Mouse (Mus musculus): Measurements from ENCODE around the gene B4gat1. TPM values are rescaled to one million over a fixed set of nuclear protein-coding genes. Genes with fewer than 3 reads are reported as not detected.
A peak's percentile ranks its signal among the peaks of the same experiment; 100 is the strongest.

B4gat1 gene
- 45.4 and 55.1 TPM in 2 replicates for polyA plus RNA-seq (2014; fragmentation: Nextera tagmentation; extraction: Ambion mirVana)

- H3K27me3 ChIP-seq (replicated peaks; ENCODE audit: control insufficient read depth, insufficient read depth, low read length): no peaks in the 10 kb centered on the region
- peak within 1 kb of the TSS; percentile 86 for H3K27ac ChIP-seq (ENCODE audit: low read depth, low read length)
- H3K9me3 ChIP-seq (replicated peaks; ENCODE audit: control insufficient read depth, low read length): no peaks in the 10 kb centered on the region
- WGBS: 0% methylated on average over 44 of the region's 44 CpGs
- peak; percentile 98 for DNase-seq (ENCODE audit: low spot score)
- peak within 1 kb of the TSS; percentile 92 for H3K9ac ChIP-seq (ENCODE audit: low read length)
- peak within 1 kb of the TSS; percentile 79 for H3K4me3 ChIP-seq (ENCODE audit: low read depth, low read length)
- H3K4me1 ChIP-seq (ENCODE audit: control insufficient read depth, insufficient read depth, low read length): peaks cover 22% of the 10 kb centered on the region
- peak; percentile 94 for ATAC-seq
- peaks cover 7% of the 10 kb centered on the region for H3K36me3 ChIP-seq (ENCODE audit: control insufficient read depth, insufficient read depth, low read length)
- H3K4me2 ChIP-seq (ENCODE audit: low read length): peak within 1 kb of the TSS; percentile 98
Observed at GRCm38 (mm10) chr19:5038709-5039156, at the start of gene B4gat1, which contains the start of gene AC124502.3. Gene B4gat1 (plus strand): TSS chr19:5038826. Gene AC124502.3 (plus strand): TSS chr19:5038891.

- Histone ChIP-seq H3K4me1 (ENCODE audit: control insufficient read depth, insufficient read depth, low read length) (peaks cover 4% of the 10 kb centered on the region), H3K9ac (ENCODE audit: low read length) (peak overlapping the region; percentile 54), H3K9me3 (replicated peaks; ENCODE audit: control insufficient read depth, low read length) (no peaks in the 10 kb centered on the region), H3K4me3 (ENCODE audit: low read depth, low read length) (peak overlapping the region; percentile 32; the same call in 1 of the 2 replicates), H3K36me3 (ENCODE audit: control insufficient read depth, insufficient read depth, low read length) (no peaks in the 10 kb centered on the region), H3K4me2 (ENCODE audit: low read length) (peak overlapping the region; percentile 59), H3K27ac (ENCODE audit: low read depth, low read length) (no peak overlapping the region), H3K27me3 (replicated peaks; ENCODE audit: control insufficient read depth, insufficient read depth, low read length) (peaks cover 27% of the 10 kb centered on the region)
- 6% methylated on average over 13 of the region's 13 CpGs for WGBS
- DNase-seq (ENCODE audit: low spot score) (peak; percentile 79), ATAC-seq (no peak)
Observed at GRCm38 (mm10) chr19:4989013-4989412, 49.6 kb upstream of the B4gat1 start.

- Histone ChIP-seq H3K4me3 (ENCODE audit: low read depth, low read length) (peak overlapping the region; percentile 32), H3K4me2 (ENCODE audit: low read length) (peak overlapping the region; percentile 59), H3K36me3 (ENCODE audit: control insufficient read depth, insufficient read depth, low read length) (no peaks in the 10 kb centered on the region), H3K4me1 (ENCODE audit: control insufficient read depth, insufficient read depth, low read length) (peaks cover 4% of the 10 kb centered on the region), H3K27ac (ENCODE audit: low read depth, low read length) (no peak overlapping the region), H3K27me3 (replicated peaks; ENCODE audit: control insufficient read depth, insufficient read depth, low read length) (peaks cover 21% of the 10 kb centered on the region), H3K9me3 (replicated peaks; ENCODE audit: control insufficient read depth, low read length) (no peaks in the 10 kb centered on the region), H3K9ac (ENCODE audit: low read length) (peak overlapping the region; percentile 54)
- peak; percentile 85 for DNase-seq (ENCODE audit: low spot score)
- whole genome bisulfite sequencing: 14% methylated on average over 42 of the region's 47 CpGs
- ATAC-seq: peak; percentile 77
Observed at GRCm38 (mm10) chr19:4989434-4990255, 49.0 kb upstream of the B4gat1 start.

GRCm38 (mm10) chr19:4990256-4990625 is 48.4 kb upstream of the B4gat1 start, which contains the start of gene Npas4:
Gene Npas4 (minus strand): TSS chr19:4990316.
- ATAC-seq (0 out of 2 replicates have a peak, but pooled peaks have one; percentile 4), DNase-seq (ENCODE audit: low spot score) (no peak)
- H3K4me3 ChIP-seq (ENCODE audit: low read depth, low read length): peak within 1 kb of the TSS; percentile 32
- H3K36me3 ChIP-seq (ENCODE audit: control insufficient read depth, insufficient read depth, low read length): no peaks in the 10 kb centered on the region
- H3K27ac ChIP-seq (ENCODE audit: low read depth, low read length): no peak within 1 kb of the TSS
- WGBS: 16% methylated on average over 4 of the region's 4 CpGs
- no peaks in the 10 kb centered on the region for H3K9me3 ChIP-seq (replicated peaks; ENCODE audit: control insufficient read depth, low read length)
- H3K4me2 ChIP-seq (ENCODE audit: low read length): peak within 1 kb of the TSS; percentile 59
- peaks cover 4% of the 10 kb centered on the region for H3K4me1 ChIP-seq (ENCODE audit: control insufficient read depth, insufficient read depth, low read length)
- peak within 1 kb of the TSS; percentile 54 for H3K9ac ChIP-seq (ENCODE audit: low read length)
- H3K27me3 ChIP-seq (replicated peaks; ENCODE audit: control insufficient read depth, insufficient read depth, low read length): peaks cover 20% of the 10 kb centered on the region

GRCm38 (mm10) chr19:4990716-4991115 is 47.9 kb upstream of the B4gat1 start:
- peak overlapping the region; percentile 32 for H3K4me3 ChIP-seq (ENCODE audit: low read depth, low read length)
- H3K4me2 ChIP-seq (ENCODE audit: low read length): peak overlapping the region; percentile 59
- H3K4me1 ChIP-seq (ENCODE audit: control insufficient read depth, insufficient read depth, low read length): peaks cover 4% of the 10 kb centered on the region
- peak overlapping the region; percentile 29 for H3K9ac ChIP-seq (ENCODE audit: low read length)
- no peak overlapping the region for H3K27ac ChIP-seq (ENCODE audit: low read depth, low read length)
- no peaks in the 10 kb centered on the region for H3K9me3 ChIP-seq (replicated peaks; ENCODE audit: control insufficient read depth, low read length)
- DNase-seq (ENCODE audit: low spot score) (peak; percentile 53), ATAC-seq (peak; percentile 55)
- no peaks in the 10 kb centered on the region for H3K36me3 ChIP-seq (ENCODE audit: control insufficient read depth, insufficient read depth, low read length)
- WGBS: 1% methylated on average over 22 of the region's 22 CpGs
- peaks cover 16% of the 10 kb centered on the region for H3K27me3 ChIP-seq (replicated peaks; ENCODE audit: control insufficient read depth, insufficient read depth, low read length)

GRCm38 (mm10) chr19:4992371-4992770 is 46.3 kb upstream of the B4gat1 start:
- peaks cover 14% of the 10 kb centered on the region for H3K27me3 ChIP-seq (replicated peaks; ENCODE audit: control insufficient read depth, insufficient read depth, low read length)

GRCm38 (mm10) chr19:4992904-4993303 is 45.7 kb upstream of the B4gat1 start:
- ATAC-seq (no peak), DNase-seq (ENCODE audit: low spot score) (peak; percentile 53)
- Histone ChIP-seq H3K4me1 (ENCODE audit: control insufficient read depth, insufficient read depth, low read length) (peaks cover 4% of the 10 kb centered on the region), H3K27ac (ENCODE audit: low read depth, low read length) (no peak overlapping the region), H3K9ac (ENCODE audit: low read length) (no peak overlapping the region), H3K36me3 (ENCODE audit: control insufficient read depth, insufficient read depth, low read length) (no peaks in the 10 kb centered on the region), H3K4me2 (ENCODE audit: low read length) (no peak overlapping the region), H3K4me3 (ENCODE audit: low read depth, low read length) (no peak overlapping the region), H3K9me3 (replicated peaks; ENCODE audit: control insufficient read depth, low read length) (no peaks in the 10 kb centered on the region), H3K27me3 (replicated peaks; ENCODE audit: control insufficient read depth, insufficient read depth, low read length) (peaks cover 14% of the 10 kb centered on the region)
- 6% methylated on average over 9 of the region's 9 CpGs for WGBS

More at GRCm38 (mm10) chr19:4992371-4992770, 46.3 kb upstream of the B4gat1 start:
- ATAC-seq (no peak), DNase-seq (ENCODE audit: low spot score) (no peak)
- Histone ChIP-seq H3K9ac (ENCODE audit: low read length) (no peak overlapping the region), H3K36me3 (ENCODE audit: control insufficient read depth, insufficient read depth, low read length) (no peaks in the 10 kb centered on the region), H3K4me1 (ENCODE audit: control insufficient read depth, insufficient read depth, low read length) (peaks cover 4% of the 10 kb centered on the region), H3K27ac (ENCODE audit: low read depth, low read length) (no peak overlapping the region), H3K9me3 (replicated peaks; ENCODE audit: control insufficient read depth, low read length) (no peaks in the 10 kb centered on the region), H3K4me2 (ENCODE audit: low read length) (no peak overlapping the region), H3K4me3 (ENCODE audit: low read depth, low read length) (no peak overlapping the region)
- 22% methylated on average over 8 of the region's 8 CpGs for WGBS

GRCm38 (mm10) chr19:4994043-4994442 is 44.6 kb upstream of the B4gat1 start:
- Histone ChIP-seq H3K4me2 (ENCODE audit: low read length) (no peak overlapping the region), H3K27ac (ENCODE audit: low read depth, low read length) (no peak overlapping the region), H3K27me3 (replicated peaks; ENCODE audit: control insufficient read depth, insufficient read depth, low read length) (peaks cover 14% of the 10 kb centered on the region), H3K36me3 (ENCODE audit: control insufficient read depth, insufficient read depth, low read length) (no peaks in the 10 kb centered on the region), H3K9ac (ENCODE audit: low read length) (no peak overlapping the region), H3K4me1 (ENCODE audit: control insufficient read depth, insufficient read depth, low read length) (peaks cover 1% of the 10 kb centered on the region), H3K4me3 (ENCODE audit: low read depth, low read length) (no peak overlapping the region), H3K9me3 (replicated peaks; ENCODE audit: control insufficient read depth, low read length) (no peaks in the 10 kb centered on the region)
- 59% methylated on average over 5 of the region's 5 CpGs for WGBS
- ATAC-seq: no peak
- DNase-seq (ENCODE audit: low spot score): peak; percentile 67
